Mouse (Mus musculus) left cerebral cortex, postnatal 10 days (tissue): ENCODE results near the gene Vezt. TPM values are rescaled to one million over a fixed set of nuclear protein-coding genes. Genes with fewer than 3 reads are reported as not detected.

Experiments used
- DNase-seq, 2 experiments: peaks; one replicate each; pipeline ENCODE4 v3.0.0; 2021 to 2022; ENCODE audit warnings: low spot score in 2 of 2, mixed read lengths in 1 of 2; ENCODE audit errors: extremely low spot score in 1 of 2
- intact Hi-C: fragments of 180-260 bp; cut with DNase I; formaldehyde crosslinking; loops from one replicate; pipeline ENCODE4 v1.15.1; 2025
- total RNA-seq, 2 experiments: library from RNA; stranded (reverse); gene quantifications; 2 replicates each; pipeline ENCODE4 v1.2.3; 2021

The Vezt gene
- total RNA-seq = 100 to 1,000 TPM; 107 to 110 TPM

- DNase-seq = peak; percentile 98
- intact Hi-C loops = loop anchor here (1.0 to 5.0 kb wide), 2 partner anchors 51 to 80 kb away; no protein-coding TSS in a partner anchor
Observed at GRCm38 (mm10) chr10:94035658-94036374, at the start of gene Vezt, which contains the start of gene Fgd6. Gene Vezt (minus strand): TSS chr10:94035817. Gene Fgd6 (plus strand): TSS chr10:94036001.

- no peak for DNase-seq
- intact Hi-C loops = no loop called here
Observed at GRCm38 (mm10) chr10:94082040-94082734, 46.6 kb upstream of the Vezt start.

DNA sequence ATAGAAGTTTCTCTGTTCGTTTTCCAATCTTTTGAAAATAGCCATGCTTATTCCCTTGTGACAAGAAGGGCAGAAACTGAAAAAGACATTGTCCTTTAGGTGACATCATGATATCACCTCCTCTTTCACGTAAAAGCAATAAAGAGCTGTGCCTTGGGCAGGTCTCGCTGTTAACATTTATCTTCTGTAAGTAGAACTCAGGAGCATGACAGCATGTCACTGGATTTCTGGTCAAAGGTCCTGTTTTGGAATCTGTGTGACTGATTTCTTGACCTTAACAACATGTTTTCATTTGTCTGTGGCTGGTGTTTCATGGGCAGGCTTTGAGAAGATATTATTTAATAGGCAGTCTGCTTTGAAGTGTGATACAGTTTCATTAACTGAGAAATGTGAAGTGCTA is 45.1 kb upstream of the Vezt start:
- intact Hi-C loops = no loop called here
- DNase-seq = no peak

DNA sequence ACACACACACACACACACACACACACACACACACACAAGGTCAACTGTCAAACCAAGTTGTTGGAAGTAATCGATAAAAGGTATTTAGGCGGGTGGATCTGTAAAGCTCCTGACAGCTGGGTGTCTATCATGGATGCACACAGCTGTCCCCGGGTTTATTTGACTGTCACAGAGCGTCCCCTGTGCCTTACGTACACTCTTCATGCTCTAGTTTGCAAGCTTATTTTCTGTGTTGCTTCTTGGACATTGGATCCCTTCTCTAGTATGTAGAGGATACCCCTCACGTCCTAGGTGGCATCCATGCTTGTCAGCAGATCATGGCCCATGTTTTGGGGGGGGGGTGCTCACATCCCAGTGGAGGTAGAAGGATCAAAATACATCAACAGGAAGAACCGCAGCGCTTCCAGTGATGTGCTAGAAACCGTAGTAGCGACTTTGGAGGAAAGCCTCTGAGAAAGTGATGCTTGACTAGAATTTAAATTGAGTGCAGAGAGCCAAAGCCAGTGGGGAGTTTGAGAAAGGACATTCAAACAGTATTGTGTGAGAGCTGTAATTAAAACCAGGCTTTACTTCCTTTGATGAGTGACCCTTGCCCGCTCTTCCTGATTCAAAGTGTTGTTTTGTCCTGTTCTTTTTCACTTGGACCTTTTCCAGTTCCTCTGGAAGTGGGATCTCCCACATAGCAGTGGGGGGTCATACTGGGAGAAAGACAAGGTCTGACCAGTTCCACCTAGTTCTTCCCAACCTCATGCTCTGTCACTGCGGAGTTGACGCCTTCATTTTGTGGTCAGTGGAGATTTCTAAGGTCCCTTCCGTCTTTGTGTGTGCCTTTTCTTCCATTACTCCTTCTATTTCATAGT is 41.6 kb upstream of the Vezt start:
- DNase-seq = peak in 1 of 2 experiments; percentile 11
- intact Hi-C loops = no loop called here

DNA sequence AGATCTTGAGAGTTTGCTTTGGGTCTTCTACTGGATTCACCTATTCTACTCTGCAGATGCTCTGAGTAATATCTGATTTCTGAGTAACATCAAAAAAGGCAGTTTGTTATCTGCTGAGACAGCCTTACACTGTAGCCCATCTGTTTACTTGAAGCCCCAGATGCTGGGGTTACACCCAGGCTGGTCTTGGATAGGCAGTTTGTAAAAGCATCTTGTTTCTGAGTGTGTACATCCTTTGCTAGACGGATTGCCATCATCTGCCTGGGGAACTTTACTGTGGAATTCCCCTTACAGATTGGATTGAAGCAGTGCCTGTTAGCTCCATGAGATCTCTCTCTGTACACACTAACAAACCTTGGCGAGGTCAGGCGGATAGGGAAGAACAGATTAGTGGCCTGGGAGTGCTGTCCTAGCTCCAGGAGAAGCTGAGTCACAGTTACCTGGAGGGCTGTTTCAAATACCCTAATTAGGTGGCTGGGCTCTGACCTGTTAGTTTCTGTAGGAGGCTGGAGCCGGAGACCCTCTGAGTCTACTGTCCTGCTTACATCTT is 37.4 kb upstream of the Vezt start:
- no peak for DNase-seq
- intact Hi-C loops = no loop called here

GRCm38 (mm10) chr10:94072261-94072915 is 36.8 kb upstream of the Vezt start:
- DNase-seq = peak in 1 of 2 experiments; percentile 79
- intact Hi-C loops = no loop called here

DNA sequence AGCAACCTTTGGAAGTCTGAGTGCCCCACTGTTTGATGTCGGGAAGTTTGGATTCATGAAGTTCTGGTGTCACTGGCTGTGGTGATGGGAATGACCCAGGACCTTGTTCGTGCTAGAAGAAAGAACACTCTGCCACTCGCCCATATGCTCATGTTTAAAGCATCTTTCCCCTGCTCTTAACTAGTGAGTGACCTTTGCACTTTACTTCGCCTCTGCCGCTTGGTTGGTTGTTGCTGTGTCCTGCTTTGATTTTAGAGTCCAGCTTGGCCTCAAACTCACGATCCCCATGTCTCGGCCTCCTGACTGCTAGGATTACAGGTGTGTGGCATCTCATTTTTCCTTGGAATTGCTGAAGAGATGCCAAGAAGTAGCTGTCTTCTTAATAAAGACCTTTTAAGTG is 36.0 kb upstream of the Vezt start:
- intact Hi-C loops = no loop called here
- no peak for DNase-seq

GRCm38 (mm10) chr10:94068701-94069100 is 33.1 kb upstream of the Vezt start:
- intact Hi-C loops = no loop called here
- DNase-seq = peak in 1 of 2 experiments; percentile 35

GRCm38 (mm10) chr10:94066896-94067295 is 31.3 kb upstream of the Vezt start:
- intact Hi-C loops = no loop called here
- no peak for DNase-seq

DNA sequence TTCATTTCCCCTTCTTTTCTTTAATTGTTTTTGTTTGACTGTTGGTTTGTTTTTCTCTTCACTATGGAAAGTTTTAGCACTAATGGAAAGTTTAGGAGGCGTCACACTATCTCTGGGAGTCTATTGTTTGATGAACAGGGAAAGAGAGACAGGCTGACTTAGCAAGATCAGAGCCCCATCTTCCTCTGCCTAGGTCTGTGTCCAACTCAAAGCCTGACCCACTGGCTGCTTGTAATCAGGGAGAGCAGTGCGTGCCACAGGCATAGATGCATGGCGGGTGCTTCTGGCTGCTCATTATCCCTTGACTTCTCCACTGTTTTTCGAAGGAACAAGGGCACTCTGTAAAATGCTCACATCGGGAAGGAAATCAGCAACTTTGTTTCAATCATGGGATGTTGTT is 26.7 kb upstream of the Vezt start:
- no peak for DNase-seq
- intact Hi-C loops = no loop called here

- no peak for DNase-seq
- intact Hi-C loops = no loop called here
Observed at GRCm38 (mm10) chr10:94060190-94060589, 24.6 kb upstream of the Vezt start.

- no peak for DNase-seq
- intact Hi-C loops = loop anchor here (10.0 kb wide), 1 partner anchor 335 kb away; no protein-coding TSS in a partner anchor
Observed at GRCm38 (mm10) chr10:94059618-94060055, 24.0 kb upstream of the Vezt start.

DNA sequence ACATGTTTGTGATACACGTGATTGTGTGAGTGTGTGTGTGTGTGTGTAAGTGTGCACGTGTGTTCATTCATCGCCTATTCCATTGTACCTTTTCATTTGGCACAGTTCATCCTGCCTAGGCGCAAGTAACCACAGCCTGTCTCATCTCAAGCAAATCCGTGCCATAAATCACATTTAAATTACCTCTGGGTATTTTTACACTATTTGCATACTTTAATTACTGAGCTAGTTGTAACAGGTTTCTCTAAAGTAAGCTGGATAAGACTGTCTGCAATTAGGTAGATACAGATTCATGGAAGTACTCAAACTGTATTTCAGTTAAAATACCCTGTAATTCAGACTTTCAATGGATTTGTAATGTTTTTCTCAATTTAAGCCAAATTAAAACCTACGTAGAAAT is 20.9 kb upstream of the Vezt start:
- intact Hi-C loops = loop anchor here (10.0 kb wide), 1 partner anchor 338 kb away; no protein-coding TSS in a partner anchor
- DNase-seq = no peak

DNA sequence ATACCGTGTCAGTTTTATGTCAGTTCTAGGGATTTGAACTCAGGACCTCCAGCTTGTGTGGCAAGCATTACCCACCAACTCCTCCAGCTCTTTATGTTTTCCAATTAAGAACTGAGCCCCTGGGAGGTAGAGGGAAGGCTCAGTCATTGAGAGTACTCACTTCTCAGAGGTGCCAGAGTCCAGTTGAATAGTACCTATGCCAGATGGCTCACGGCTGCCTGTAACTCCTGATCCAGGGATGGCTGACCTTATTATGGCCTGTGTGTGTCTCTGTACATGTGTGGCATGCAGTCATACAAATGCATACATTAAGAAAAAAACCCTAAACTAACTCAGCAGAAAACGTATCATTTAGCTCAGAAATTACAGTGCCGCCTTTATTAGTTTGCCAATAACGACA is 15.1 kb upstream of the Vezt start:
- intact Hi-C loops = loop anchor here (5.0 to 10.0 kb wide), 2 partner anchors 62 to 344 kb away; no protein-coding TSS in a partner anchor

GRCm38 (mm10) chr10:94049121-94049520 is 13.5 kb upstream of the Vezt start:
- intact Hi-C loops = no loop called here
- DNase-seq = no peak

More for the DNA sequence above, 15.1 kb upstream of the Vezt start:
- no peak for DNase-seq

DNA sequence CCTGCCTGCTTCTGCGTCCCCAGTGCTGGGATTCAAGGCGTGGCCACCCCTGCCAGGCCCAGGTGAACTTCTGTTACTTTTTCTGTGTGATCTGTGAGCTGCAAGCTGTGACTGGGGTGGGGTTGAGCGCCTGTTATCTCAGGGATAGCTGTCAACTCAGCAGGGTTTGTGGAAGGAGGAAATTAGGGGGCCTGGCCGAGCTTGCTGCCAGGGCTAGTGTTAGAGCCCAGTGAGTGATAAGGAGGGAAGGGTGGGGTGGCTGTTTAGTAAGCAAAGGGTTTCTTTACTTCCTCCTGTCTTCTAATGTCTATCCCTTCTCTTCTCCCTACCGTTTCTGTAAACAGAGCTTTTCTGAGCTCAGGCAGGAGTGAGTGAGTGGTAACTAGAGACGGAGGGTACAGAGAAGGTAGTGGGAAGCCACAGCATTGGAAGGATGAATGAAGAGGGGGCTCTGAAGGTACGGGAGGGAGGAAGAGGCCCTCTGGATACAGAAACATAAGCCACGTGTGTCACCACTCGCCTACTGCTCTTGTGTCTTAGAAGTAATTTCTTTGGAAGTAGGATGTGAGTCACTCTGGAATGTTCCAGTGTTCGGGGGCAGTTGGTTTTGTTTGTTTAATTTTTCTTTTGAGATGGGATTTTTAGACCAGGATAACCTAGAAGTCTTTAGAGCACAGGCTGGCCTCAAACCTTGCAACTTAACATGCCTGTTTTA is 12.4 kb upstream of the Vezt start:
- intact Hi-C loops = no loop called here
- peak in 1 of 2 experiments; percentile 18 for DNase-seq

DNA sequence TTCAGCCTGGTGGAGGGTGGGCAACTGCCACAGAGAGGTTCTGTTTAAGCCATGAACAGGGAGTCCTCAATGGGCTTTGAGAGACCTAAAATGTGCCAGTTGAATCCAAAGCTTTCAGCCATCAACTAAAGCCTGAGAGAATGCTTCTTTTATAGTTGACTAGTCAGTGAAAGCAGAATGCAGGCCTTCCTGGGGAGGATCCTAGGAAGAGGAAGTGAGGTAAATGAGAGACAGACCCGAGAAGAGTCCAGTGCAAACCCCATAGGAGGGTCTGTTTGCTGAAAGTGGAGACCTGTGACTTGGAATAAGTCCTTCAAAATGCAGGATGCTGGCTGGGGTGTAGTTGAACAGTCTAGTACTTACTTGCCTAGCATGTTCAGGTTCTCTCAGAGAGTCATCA is 11.4 kb upstream of the Vezt start:
- no peak for DNase-seq
- intact Hi-C loops = no loop called here

DNA sequence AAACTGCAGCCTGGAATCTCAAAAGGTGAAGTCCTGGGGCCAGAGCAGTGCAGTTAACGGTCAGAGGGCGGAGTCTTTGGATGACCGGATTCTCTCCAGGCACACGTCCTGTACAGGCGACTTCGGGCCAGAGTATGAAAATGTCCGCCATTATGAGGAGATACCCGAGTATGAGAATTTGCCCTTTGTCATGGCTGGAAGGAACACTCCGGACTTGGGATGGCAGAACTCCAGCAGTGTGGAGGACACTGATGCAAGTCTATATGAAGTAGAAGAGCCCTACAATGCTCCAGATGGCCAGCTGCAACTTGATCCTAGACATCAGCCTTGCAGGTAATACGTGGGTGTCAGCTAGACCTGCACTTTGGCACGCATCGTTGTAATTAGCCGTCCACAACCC is 9.7 kb upstream of the Vezt start:
- intact Hi-C loops = no loop called here
- DNase-seq = no peak
